Mouse (Mus musculus): ENCODE measurements around the gene Uxs1. TPM values are rescaled to one million over a fixed set of nuclear protein-coding genes. Genes with fewer than 3 reads are reported as not detected.

The Uxs1 gene
- polyA plus RNA-seq, 1 experiment from 2014 or later, result 20.1 TPM

DNA sequence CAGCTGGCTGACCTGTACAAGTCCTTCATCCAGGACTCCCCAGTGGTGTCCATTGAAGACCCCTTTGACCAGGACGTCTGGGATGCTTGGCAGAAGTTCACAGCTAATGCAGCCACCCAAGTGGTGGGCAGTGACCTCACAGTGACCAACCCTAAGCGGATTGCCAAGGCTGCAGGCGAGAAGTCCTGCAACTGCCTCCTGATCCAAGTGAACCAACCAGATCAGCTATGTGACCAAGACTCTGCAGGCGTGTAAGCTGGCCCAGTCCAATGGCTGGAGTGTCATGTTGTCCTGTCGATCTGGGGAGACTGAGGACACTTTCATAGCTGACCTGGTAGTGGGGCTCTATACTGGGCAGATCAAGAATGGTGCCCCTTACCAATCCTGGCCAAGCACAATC, 40.9 kb downstream of the Uxs1 start:
- Histone ChIP-seq H3K27me3 (no peaks in the 10 kb centered on the region), H3K36me3 (peaks cover 22% of the 10 kb centered on the region), H3K4me2 (no peak overlapping the region), H3K27ac (no peak overlapping the region), H3K9ac (no peak overlapping the region), H3K4me3 (no peak overlapping the region), H3K4me1 (replicated peaks) (no peaks in the 10 kb centered on the region), H3K9me3 (no peaks in the 10 kb centered on the region)
- no peak for ATAC-seq (ENCODE audit: low FRiP score)
- WGBS, result 99% methylated on average over 5 of the region's 5 CpGs

DNA sequence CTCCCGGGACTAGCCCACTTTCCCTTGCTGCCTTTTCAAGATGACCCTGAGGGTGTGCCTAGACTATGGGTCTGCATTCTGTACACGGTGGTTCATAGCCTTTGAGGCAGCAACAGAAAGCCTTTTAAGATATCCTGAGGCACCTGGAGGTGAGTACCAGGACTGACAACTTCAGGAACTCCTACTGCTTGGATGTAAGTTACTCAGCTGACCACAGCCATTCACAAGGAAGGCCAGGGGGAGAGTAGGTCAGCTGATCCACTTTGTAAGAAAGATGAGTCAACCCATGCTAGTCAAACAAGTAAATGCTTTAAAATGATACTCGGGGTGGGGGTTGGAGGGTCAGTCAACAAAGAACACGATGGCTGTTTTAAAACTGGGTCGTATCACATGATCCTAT, 42.3 kb downstream of the Uxs1 start:
- no peak overlapping the region for H3K27ac ChIP-seq
- no peak overlapping the region for H3K9ac ChIP-seq
- H3K4me2 ChIP-seq, result no peak overlapping the region
- no peak overlapping the region for H3K4me3 ChIP-seq
- peaks cover 22% of the 10 kb centered on the region for H3K36me3 ChIP-seq
- H3K27me3 ChIP-seq, result no peaks in the 10 kb centered on the region
- H3K4me1 ChIP-seq (replicated peaks), result 0 out of 2 replicates have a peak, but pooled peaks cover 4% of the 10 kb centered on the region
- WGBS, result 91% methylated on average over 5 of the region's 5 CpGs
- H3K9me3 ChIP-seq, result no peaks in the 10 kb centered on the region
- no peak for ATAC-seq (ENCODE audit: low FRiP score)

DNA sequence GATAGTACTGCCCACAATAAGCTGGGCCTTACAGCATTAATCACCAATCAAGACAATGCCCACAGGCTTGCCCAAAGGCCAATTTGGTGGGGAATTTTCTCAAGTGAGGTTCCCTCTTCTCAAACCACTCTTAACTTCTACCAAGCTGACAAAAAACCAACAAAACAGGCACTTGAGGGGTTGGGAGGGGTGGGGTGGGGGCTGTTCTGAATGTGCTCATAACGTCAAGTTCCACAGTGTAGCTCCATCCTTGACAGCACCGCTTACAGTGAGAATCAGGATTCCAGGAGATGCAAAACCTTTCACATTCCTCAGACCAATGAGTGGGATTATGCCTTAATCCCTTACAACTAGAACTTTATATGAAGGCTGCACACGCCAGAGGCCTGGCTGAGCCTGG, 44.4 kb downstream of the Uxs1 start:
- peaks cover 26% of the 10 kb centered on the region for H3K36me3 ChIP-seq
- H3K27me3 ChIP-seq, result no peaks in the 10 kb centered on the region
- H3K9me3 ChIP-seq, result no peaks in the 10 kb centered on the region
- H3K9ac ChIP-seq, result no peak overlapping the region
- H3K4me2 ChIP-seq, result no peak overlapping the region
- 96% methylated on average over 3 of the region's 3 CpGs for WGBS
- no peak for ATAC-seq (ENCODE audit: low FRiP score)
- H3K4me3 ChIP-seq, result no peak overlapping the region
- H3K4me1 ChIP-seq (replicated peaks), result 0 out of 2 replicates have a peak, but pooled peaks cover 4% of the 10 kb centered on the region
- no peak overlapping the region for H3K27ac ChIP-seq

DNA sequence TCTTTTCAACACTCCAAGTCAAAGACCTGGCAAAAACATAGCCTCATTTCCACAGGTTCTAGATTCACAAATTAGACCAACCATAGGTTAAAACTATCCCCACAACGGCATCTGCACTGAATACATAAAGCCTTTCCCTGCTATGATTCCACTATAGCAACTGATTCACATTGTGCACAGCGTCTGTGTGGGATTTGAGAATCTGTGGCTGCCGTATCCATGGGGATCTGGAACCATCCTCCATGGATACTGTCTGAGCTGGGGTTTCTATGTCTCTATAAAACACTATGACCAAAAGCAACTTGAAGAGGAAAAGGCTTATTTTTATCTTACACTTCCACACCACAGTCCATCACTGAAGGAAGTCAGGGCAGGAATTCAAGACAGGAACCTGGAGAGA, 44.9 kb downstream of the Uxs1 start:
- Histone ChIP-seq H3K9ac (no peak overlapping the region), H3K4me3 (no peak overlapping the region), H3K27ac (no peak overlapping the region), H3K4me2 (no peak overlapping the region), H3K27me3 (no peaks in the 10 kb centered on the region), H3K36me3 (peaks cover 26% of the 10 kb centered on the region), H3K4me1 (replicated peaks) (0 out of 2 replicates have a peak, but pooled peaks cover 4% of the 10 kb centered on the region), H3K9me3 (no peaks in the 10 kb centered on the region)
- no peak for ATAC-seq (ENCODE audit: low FRiP score)
- 85% methylated on average over 3 of the region's 3 CpGs for WGBS

DNA sequence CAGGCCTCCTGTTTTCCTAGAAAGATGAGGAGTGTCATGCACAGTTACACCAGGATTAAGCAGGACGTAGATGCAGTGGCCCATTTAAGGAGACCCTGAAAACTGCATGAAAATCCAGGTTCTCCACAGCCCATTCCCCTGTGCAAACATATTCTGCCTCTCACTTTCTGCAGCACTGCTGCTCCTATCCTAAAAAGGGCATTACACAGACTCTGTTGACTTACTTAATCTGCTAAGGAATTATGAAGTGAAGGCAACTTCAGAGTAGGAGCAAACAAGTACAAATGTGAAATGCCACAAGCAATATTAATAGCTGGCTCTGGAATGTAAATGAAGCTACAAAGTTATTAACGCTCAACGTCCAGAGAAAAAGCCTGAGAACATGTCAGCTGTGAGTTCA, 45.9 kb downstream of the Uxs1 start:
- H3K9ac ChIP-seq, result no peak overlapping the region
- 0 out of 2 replicates have a peak, but pooled peaks cover 4% of the 10 kb centered on the region for H3K4me1 ChIP-seq (replicated peaks)
- no peaks in the 10 kb centered on the region for H3K9me3 ChIP-seq
- ATAC-seq (ENCODE audit: low FRiP score), result no peak
- no peak overlapping the region for H3K4me2 ChIP-seq
- 84% methylated on average over 3 of the region's 3 CpGs for WGBS
- peaks cover 27% of the 10 kb centered on the region for H3K36me3 ChIP-seq
- no peak overlapping the region for H3K27ac ChIP-seq
- H3K4me3 ChIP-seq, result no peak overlapping the region
- no peaks in the 10 kb centered on the region for H3K27me3 ChIP-seq

DNA sequence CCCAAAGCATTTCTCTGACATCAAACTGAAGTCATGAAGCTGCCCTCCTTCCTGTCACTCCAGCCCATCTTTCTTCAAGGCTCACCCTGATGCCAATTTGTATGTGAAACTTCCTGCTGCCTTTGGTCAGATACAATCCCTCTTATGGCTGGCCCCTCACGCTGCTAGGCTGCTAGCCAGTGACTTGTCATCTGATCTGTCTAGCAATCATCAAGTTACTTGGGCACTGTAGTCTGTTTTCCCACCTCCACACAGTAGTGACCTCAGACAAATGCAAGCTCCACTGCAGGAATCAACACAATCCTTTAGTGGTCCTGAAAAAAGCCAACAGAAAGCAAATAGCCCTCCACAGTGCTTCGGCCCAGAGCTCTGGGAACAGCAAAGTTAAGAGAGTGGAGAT, 46.4 kb downstream of the Uxs1 start:
- Histone ChIP-seq H3K27me3 (no peaks in the 10 kb centered on the region), H3K27ac (no peak overlapping the region), H3K4me1 (replicated peaks) (0 out of 2 replicates have a peak, but pooled peaks cover 4% of the 10 kb centered on the region), H3K9me3 (no peaks in the 10 kb centered on the region), H3K4me3 (no peak overlapping the region), H3K36me3 (peaks cover 27% of the 10 kb centered on the region), H3K9ac (no peak overlapping the region), H3K4me2 (no peak overlapping the region)
- ATAC-seq (ENCODE audit: low FRiP score), result no peak
- WGBS, result 81% methylated on average over 2 of the region's 2 CpGs

DNA sequence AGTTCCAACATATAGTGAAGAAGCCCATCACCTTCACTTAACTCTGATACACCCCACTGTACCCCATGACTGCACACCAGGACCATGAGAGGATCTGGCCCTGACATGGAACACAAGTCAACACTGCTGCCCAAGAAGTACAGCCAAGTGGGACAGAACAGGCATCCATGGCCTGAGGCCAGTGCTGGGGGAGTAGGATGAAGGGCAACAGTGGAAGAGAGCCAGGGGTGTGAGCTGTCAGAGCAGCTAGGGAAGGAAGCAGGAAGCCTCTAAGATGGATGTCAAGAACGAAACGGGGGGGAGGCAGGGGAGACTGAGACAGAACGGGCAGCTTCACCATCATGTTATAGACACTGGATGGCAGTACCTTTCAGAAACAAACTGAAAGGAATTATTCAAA, 51.5 kb downstream of the Uxs1 start:
- no peaks in the 10 kb centered on the region for H3K27me3 ChIP-seq
- H3K4me1 ChIP-seq (replicated peaks), result no peaks in the 10 kb centered on the region
- H3K36me3 ChIP-seq, result peaks cover 65% of the 10 kb centered on the region
- 90% methylated on average over 3 of the region's 3 CpGs for WGBS
- no peak overlapping the region for H3K9ac ChIP-seq
- no peak overlapping the region for H3K27ac ChIP-seq
- no peaks in the 10 kb centered on the region for H3K9me3 ChIP-seq
- no peak for ATAC-seq (ENCODE audit: low FRiP score)
- no peak overlapping the region for H3K4me3 ChIP-seq
- H3K4me2 ChIP-seq, result no peak overlapping the region

DNA sequence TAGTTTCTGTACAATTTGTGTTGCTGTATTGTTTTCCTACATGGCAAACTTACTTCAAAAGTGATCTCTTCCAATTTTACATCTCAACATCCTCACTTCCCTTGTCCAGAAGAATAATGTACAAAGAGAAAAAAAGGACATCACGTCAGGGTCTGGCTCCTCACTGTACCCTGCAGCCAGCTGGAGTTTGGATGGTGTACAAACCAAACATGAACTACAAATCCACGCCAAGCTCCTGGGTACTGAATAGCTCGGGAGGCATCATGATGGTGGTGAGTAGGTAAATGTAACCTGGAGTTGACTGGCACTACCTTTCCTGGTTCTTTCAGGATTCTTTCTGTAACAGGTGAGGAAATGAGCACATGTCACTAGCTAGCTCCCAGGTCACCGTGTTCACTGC, 53.5 kb downstream of the Uxs1 start:
- Histone ChIP-seq H3K4me3 (no peak overlapping the region), H3K27me3 (no peaks in the 10 kb centered on the region), H3K9me3 (no peaks in the 10 kb centered on the region), H3K36me3 (peaks cover 78% of the 10 kb centered on the region), H3K27ac (no peak overlapping the region), H3K4me2 (no peak overlapping the region), H3K4me1 (replicated peaks) (no peaks in the 10 kb centered on the region), H3K9ac (no peak overlapping the region)
- ATAC-seq (ENCODE audit: low FRiP score), result no peak
- 93% methylated on average over 4 of the region's 4 CpGs for WGBS

DNA sequence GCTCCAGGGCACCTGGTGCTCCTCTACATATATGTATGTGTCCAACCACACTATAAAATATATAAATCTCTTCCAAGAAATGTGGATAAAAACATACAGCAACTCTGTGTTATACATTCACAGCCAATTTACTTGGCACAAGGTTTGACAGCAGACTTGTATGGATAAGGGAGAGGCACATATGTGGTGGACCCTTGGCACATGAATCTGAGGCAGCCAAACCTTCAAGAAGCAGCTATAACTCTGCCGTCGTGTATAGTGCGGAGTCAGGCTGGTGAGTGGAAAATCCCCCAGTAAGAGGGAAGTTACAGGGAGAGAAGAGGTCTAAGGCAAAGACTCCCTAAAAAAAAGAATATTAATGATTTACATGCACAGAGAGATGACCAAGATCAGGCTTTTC, 54.9 kb downstream of the Uxs1 start:
- Histone ChIP-seq H3K4me1 (replicated peaks) (no peaks in the 10 kb centered on the region), H3K4me3 (no peak overlapping the region), H3K36me3 (peaks cover 75% of the 10 kb centered on the region), H3K9ac (no peak overlapping the region), H3K9me3 (no peaks in the 10 kb centered on the region), H3K27me3 (no peaks in the 10 kb centered on the region), H3K4me2 (no peak overlapping the region), H3K27ac (no peak overlapping the region)
- no peak for ATAC-seq (ENCODE audit: low FRiP score)
- over 99% methylated on average over 3 of the region's 3 CpGs for WGBS

DNA sequence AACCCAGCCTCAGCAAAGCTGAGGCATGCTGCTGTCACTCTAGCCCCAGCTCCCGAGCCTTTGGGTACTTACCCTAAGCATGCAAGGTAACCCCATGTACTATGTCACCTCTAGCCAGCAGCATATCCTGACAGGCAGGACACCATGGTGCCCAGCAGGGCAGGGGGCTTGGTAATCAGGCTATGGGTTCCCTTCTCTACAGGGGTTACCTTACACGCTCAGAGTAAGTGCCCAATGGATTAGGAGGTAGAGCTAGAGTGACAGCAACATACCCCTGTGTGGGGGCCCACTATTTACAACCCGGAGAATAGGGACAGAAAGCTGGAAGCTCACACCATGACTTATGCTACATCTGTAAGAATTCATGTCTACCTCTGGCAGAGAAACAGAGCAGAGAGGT, 57.6 kb downstream of the Uxs1 start:
- Histone ChIP-seq H3K4me3 (no peak overlapping the region), H3K27me3 (no peaks in the 10 kb centered on the region), H3K27ac (no peak overlapping the region), H3K4me1 (replicated peaks) (no peaks in the 10 kb centered on the region), H3K9ac (no peak overlapping the region), H3K36me3 (peaks cover 65% of the 10 kb centered on the region), H3K9me3 (no peaks in the 10 kb centered on the region), H3K4me2 (no peak overlapping the region)
- ATAC-seq (ENCODE audit: low FRiP score), result no peak
- 92% methylated on average over 3 of the region's 3 CpGs for WGBS

DNA sequence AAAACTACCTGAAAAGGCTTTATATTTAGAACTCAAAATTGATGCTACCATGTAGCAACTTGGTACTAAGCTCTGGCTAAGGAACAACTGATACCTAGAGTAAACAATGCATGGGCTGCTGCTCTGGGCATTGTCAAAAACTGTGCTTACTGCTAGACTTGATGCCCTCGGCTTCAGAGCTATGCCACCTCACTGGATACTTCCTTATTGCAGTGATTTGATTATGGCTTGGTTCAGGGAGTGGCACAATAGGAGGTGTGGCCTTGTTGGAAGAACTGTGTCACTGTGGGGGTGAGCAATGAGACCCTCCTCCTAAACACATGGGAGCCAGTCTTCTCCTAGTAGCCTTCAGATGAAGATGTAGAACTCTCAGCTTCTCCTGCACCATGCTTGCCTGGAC, 58.3 kb downstream of the Uxs1 start:
- no peaks in the 10 kb centered on the region for H3K9me3 ChIP-seq
- H3K27me3 ChIP-seq, result no peaks in the 10 kb centered on the region
- no peak overlapping the region for H3K4me3 ChIP-seq
- H3K27ac ChIP-seq, result no peak overlapping the region
- WGBS, result 76% methylated on average over 1 of the region's 1 CpGs
- no peak overlapping the region for H3K4me2 ChIP-seq
- no peaks in the 10 kb centered on the region for H3K4me1 ChIP-seq (replicated peaks)
- ATAC-seq (ENCODE audit: low FRiP score), result no peak
- peaks cover 68% of the 10 kb centered on the region for H3K36me3 ChIP-seq
- H3K9ac ChIP-seq, result no peak overlapping the region

DNA sequence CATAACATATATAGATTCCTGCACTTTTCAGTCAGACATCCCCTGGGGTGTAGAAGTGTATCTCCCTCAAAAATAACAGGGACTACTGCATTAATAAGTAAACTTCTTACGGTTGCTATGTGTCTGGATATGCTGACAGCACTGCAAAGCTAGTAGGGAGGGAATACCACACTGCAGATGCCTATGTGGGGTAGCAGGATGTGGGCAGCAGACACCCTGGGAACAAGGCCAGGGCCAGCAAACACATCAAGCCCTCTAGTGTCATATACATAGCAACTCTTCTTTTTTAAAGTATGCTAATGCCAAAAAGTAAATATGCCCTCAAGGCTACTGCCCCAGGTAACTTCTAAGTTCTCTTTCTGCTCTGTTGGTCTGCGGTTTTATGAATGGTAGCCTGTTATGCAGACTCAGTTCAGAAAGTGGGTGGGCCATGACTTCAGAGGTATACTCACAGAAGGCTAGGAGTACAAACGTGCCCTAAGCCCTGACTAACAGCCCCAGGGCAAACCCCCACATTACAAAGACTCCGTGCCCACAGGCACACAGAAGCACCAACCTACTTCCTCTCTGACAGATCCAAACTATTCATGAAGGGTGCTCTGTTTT, 59.1 kb downstream of the Uxs1 start:
- Histone ChIP-seq H3K9ac (no peak overlapping the region), H3K4me2 (no peak overlapping the region), H3K4me1 (replicated peaks) (no peaks in the 10 kb centered on the region), H3K27ac (no peak overlapping the region), H3K4me3 (no peak overlapping the region), H3K9me3 (no peaks in the 10 kb centered on the region), H3K27me3 (no peaks in the 10 kb centered on the region), H3K36me3 (peaks cover 68% of the 10 kb centered on the region)
- WGBS, result 89% methylated on average over 4 of the region's 4 CpGs
- ATAC-seq (ENCODE audit: low FRiP score), result no peak

DNA sequence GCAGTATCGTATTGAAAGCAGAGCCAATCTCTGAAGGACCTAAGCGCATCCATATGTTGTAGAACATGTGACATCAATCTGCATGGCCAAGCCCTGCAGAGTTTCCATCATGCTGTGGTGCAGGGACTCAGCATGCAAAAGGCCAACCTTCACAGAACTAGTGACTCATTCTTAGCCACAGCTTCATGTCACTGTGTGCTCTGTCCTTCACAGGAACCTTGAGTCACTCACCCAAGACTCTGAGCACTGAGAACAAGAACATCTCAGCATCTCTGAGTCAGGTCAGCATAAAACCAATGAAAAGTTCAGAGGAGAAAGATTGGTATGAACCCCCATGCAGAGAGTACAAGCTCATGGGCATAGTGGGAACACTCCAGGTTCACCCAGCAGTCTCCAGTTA, 61.3 kb downstream of the Uxs1 start:
- H3K9me3 ChIP-seq, result no peaks in the 10 kb centered on the region
- no peak overlapping the region for H3K4me2 ChIP-seq
- H3K27me3 ChIP-seq, result no peaks in the 10 kb centered on the region
- no peak overlapping the region for H3K9ac ChIP-seq
- no peaks in the 10 kb centered on the region for H3K4me1 ChIP-seq (replicated peaks)
- ATAC-seq (ENCODE audit: low FRiP score), result no peak
- no peak overlapping the region for H3K27ac ChIP-seq
- H3K4me3 ChIP-seq, result no peak overlapping the region
- peaks cover 64% of the 10 kb centered on the region for H3K36me3 ChIP-seq
- 99% methylated on average over 2 of the region's 2 CpGs for WGBS

Measured in hindbrain, embryonic 13.5 days (tissue).